Mouse (Mus musculus): ENCODE data around the gene Cd320.
"Not testable (repeated sequence)": the region's sequence is repeated elsewhere in the genome, so short reads cannot be mapped to it uniquely, and the experiment has no call there.

Gene Cd320

GRCm38 (mm10) chr17:33842966-33843795, at the start of gene Cd320:
Cd320 (plus strand) TSS chr17:33843091.
- in situ Hi-C loops (cut with MboI, MseI): no loop called here

- in situ Hi-C loops (cut with MboI, MseI): no loop called here
Observed at GRCm38 (mm10) chr17:33798306-33798705, 44.6 kb upstream of the Cd320 start.

- in situ Hi-C loops (cut with MboI, MseI): no loop called here
Observed at GRCm38 (mm10) chr17:33799277-33799676, 43.6 kb upstream of the Cd320 start.

GRCm38 (mm10) chr17:33802221-33802620, 40.7 kb upstream of the Cd320 start:
- in situ Hi-C loops (cut with MboI, MseI): no loop called here

GRCm38 (mm10) chr17:33804205-33804604, 38.7 kb upstream of the Cd320 start:
- in situ Hi-C loops (cut with MboI, MseI): no loop called here

- in situ Hi-C loops (cut with MboI, MseI): no loop called here
Observed at GRCm38 (mm10) chr17:33804745-33805144, 38.1 kb upstream of the Cd320 start.

GRCm38 (mm10) chr17:33807181-33807888, 35.6 kb upstream of the Cd320 start:
- in situ Hi-C loops (cut with MboI, MseI): no loop called here

GRCm38 (mm10) chr17:33808192-33808591, 34.7 kb upstream of the Cd320 start:
- in situ Hi-C loops (cut with MboI, MseI): no loop called here

GRCm38 (mm10) chr17:33810334-33811141, 32.4 kb upstream of the Cd320 start, which contains the start of gene Kank3:
Kank3 (plus strand) TSS chr17:33810519.
- in situ Hi-C loops (cut with MboI, MseI): loop anchor here (5.0 kb wide), 1 partner anchor 123 kb away; the partner anchor contains the start of gene Hnrnpm

GRCm38 (mm10) chr17:33811142-33811516, 31.8 kb upstream of the Cd320 start:
- in situ Hi-C loops (cut with MboI, MseI): loop anchor here (5.0 kb wide), 1 partner anchor 124 kb away; the partner anchor contains the start of gene Hnrnpm

- in situ Hi-C loops (cut with MboI, MseI): loop anchor here (5.0 kb wide), 1 partner anchor 125 kb away; the partner anchor contains the start of gene Hnrnpm
Observed at GRCm38 (mm10) chr17:33812475-33812874, 30.4 kb upstream of the Cd320 start.

GRCm38 (mm10) chr17:33812990-33813389, 29.9 kb upstream of the Cd320 start:
- in situ Hi-C loops (cut with MboI, MseI): loop anchor here (5.0 kb wide), 1 partner anchor 126 kb away; the partner anchor contains the start of gene Hnrnpm

- in situ Hi-C loops (cut with MboI, MseI): no loop called here
Observed at GRCm38 (mm10) chr17:33815399-33815798, 27.5 kb upstream of the Cd320 start.

- in situ Hi-C loops (cut with MboI, MseI): no loop called here
Observed at GRCm38 (mm10) chr17:33816612-33817011, 26.3 kb upstream of the Cd320 start.

GRCm38 (mm10) chr17:33817184-33817968, 25.5 kb upstream of the Cd320 start:
- in situ Hi-C loops (cut with MboI, MseI): no loop called here

GRCm38 (mm10) chr17:33817969-33818643, 24.8 kb upstream of the Cd320 start:
- in situ Hi-C loops (cut with MboI, MseI): no loop called here

GRCm38 (mm10) chr17:33822436-33822959, 20.4 kb upstream of the Cd320 start:
- in situ Hi-C loops (cut with MboI, MseI): no loop called here

- in situ Hi-C loops (cut with MboI, MseI): not testable (repeated sequence)
Observed at GRCm38 (mm10) chr17:33823171-33823570, 19.7 kb upstream of the Cd320 start.

- in situ Hi-C loops (cut with MboI, MseI): no loop called here
Observed at GRCm38 (mm10) chr17:33824084-33824996, 18.6 kb upstream of the Cd320 start, which contains the start of the genes Rps28 and Ndufa7. Rps28 (minus strand) TSS chr17:33824562. Ndufa7 (plus strand) TSS chr17:33824572.
